Mouse (Mus musculus) ES-Bruce4 (cell line): ENCODE results near the gene Bcl9. TPM values are rescaled to one million over a fixed set of nuclear protein-coding genes. Genes with fewer than 3 reads are reported as not detected.
A peak's percentile ranks its signal among the peaks of the same experiment; 100 is the strongest.

Experiments used
- H3K27ac ChIP-seq: 2 replicates; pipeline ENCODE4 v1.5.1; 2012; ENCODE audit warnings: low read length, inconsistent platforms; ENCODE audit not compliant: insufficient read depth
- H3K27me3 ChIP-seq: 2 replicates; pipeline ENCODE4 v1.6.1; 2012; ENCODE audit warnings: mild to moderate bottlenecking, low read length, inconsistent platforms; ENCODE audit not compliant: control insufficient read depth, poor library complexity, insufficient read depth, severe bottlenecking
- H3K36me3 ChIP-seq: 2 replicates; pipeline ENCODE4 v1.6.1; 2012; ENCODE audit warnings: inconsistent platforms, mild to moderate bottlenecking, low read length, moderate library complexity; ENCODE audit not compliant: control insufficient read depth, poor library complexity, insufficient read depth, severe bottlenecking
- H3K4me1 ChIP-seq: one replicate; pipeline ENCODE4 v1.8.1; 2011; ENCODE audit warnings: low read length; ENCODE audit not compliant: control insufficient read depth, insufficient read depth
- H3K4me3 ChIP-seq: 2 replicates; pipeline ENCODE4 v1.5.1; 2011; ENCODE audit warnings: low read depth, mild to moderate bottlenecking, low read length
- H3K9ac ChIP-seq: 2 replicates; pipeline ENCODE4 v1.6.1; 2012; ENCODE audit warnings: low read depth, mild to moderate bottlenecking, inconsistent platforms; ENCODE audit not compliant: poor library complexity, severe bottlenecking
- H3K9me3 ChIP-seq: replicated peaks from 2 replicates; pipeline ENCODE4 v1.6.1; 2012; ENCODE audit warnings: mild to moderate bottlenecking, low read length, inconsistent platforms; ENCODE audit not compliant: control insufficient read depth, poor library complexity, insufficient read depth, severe bottlenecking
- CTCF ChIP-seq: IDR thresholded peaks from one replicate; pipeline ENCODE4 v1.8.1; 2011; ENCODE audit warnings: low read depth, low read length
- EP300 ChIP-seq: IDR thresholded peaks from 2 replicates; pipeline ENCODE4 v1.6.1; 2011; ENCODE audit warnings: low read depth, low read length; ENCODE audit not compliant: insufficient read depth
- POLR2A ChIP-seq: IDR thresholded peaks from one replicate; pipeline ENCODE4 v1.8.1; 2011; ENCODE audit warnings: low read length; ENCODE audit not compliant: insufficient read depth
- polyA plus RNA-seq: library from polyadenylated mRNA; stranded (reverse); fragments of >200 nt; gene quantifications from 2 replicates; pipeline ENCODE4 v1.2.4, GENCODE M21; 2011; ENCODE audit warnings: low read depth; ENCODE audit not compliant: missing spikeins, insufficient read depth, insufficient read length

Gene Bcl9
- polyA plus RNA-seq, 1 experiment: 32.1 TPM

DNA sequence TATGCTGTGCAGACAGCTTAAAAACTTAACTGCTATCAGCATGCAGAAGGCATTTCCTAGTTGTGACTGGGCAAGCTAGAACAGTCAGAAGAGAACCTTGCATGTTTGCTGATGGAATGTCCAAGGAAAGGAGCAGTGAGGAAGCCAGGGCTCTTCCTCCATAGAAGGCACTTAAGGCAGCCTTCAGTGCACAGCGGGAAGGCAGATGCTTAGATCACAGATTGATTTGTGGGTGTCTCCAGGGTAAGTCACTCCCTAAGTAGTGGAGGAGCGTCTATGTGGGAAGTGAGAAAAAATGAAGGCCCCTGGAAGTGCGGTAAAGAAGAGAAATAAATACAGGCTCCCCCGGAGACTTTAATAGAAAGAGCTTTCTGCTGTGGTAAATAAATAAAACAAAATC, 98.5 kb downstream of the Bcl9 start:
- H3K27ac ChIP-seq: no peak overlapping the region
- no peaks in the 10 kb centered on the region for H3K36me3 ChIP-seq
- no peaks in the 10 kb centered on the region for H3K27me3 ChIP-seq
- H3K4me3 ChIP-seq: no peak overlapping the region
- TF ChIP-seq POLR2A (no peak), EP300 (no peak), CTCF (no peak)
- no peaks in the 10 kb centered on the region for H3K9me3 ChIP-seq
- H3K4me1 ChIP-seq: no peaks in the 10 kb centered on the region
- H3K9ac ChIP-seq: no peak overlapping the region

DNA sequence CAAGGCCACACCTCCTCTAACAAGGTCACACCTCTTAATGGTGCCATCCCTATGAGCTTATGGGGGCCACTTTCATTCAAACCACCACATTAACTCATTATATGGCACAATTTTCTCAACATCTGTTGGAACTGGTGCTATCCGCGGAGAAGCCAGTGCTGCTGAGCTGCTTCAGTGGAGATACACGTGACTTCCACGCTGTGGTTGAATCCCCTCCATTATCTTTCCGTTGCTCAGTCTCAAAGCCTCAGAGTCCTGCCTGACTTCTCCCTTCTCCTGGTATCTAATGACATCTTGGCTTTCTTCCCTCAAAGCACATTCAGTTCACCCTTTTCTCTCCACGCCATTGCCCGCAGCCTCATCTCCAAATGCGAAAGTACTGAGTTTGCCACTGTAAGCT, 101.1 kb downstream of the Bcl9 start:
- Histone ChIP-seq H3K27ac (no peak overlapping the region), H3K4me3 (no peak overlapping the region), H3K4me1 (no peaks in the 10 kb centered on the region), H3K36me3 (no peaks in the 10 kb centered on the region), H3K9ac (no peak overlapping the region), H3K27me3 (no peaks in the 10 kb centered on the region), H3K9me3 (no peaks in the 10 kb centered on the region)
- TF ChIP-seq EP300 (no peak), POLR2A (no peak), CTCF (no peak)

DNA sequence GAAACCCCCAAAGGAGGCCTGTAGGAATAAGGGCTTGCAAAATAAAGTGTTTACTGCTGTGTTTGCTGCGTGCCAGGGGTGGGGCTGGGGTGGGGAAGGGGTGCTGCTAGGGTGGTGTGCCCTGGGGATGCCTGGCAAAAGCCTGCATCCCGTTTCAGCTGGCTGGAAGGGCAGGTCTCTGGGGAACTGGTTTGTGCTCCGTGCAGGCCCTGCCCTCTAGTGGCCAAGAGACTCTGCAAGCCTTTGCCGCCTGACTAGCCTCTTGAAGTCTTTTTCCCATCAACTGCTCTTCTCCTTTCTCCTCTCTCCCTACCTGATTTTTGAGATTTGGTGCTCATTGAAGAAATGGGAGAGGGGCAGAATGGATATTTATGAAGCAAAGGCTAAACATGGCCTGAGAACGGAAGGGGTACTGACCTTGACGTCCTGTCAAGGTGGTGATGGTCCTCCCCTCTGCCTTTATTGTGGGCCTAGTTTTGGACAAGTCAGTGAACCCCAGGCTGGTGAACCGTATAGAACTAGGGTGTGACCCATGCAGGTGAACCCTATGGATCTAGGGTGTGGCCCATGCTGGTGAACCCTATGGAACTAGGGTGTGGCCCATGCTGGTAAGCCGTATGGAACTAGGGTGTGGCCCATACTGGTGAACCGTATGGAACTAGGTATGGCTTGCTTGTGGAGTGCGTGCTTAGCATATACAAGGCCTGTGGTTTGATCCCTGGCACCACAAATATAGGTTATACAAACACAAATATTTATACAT, 112.4 kb downstream of the Bcl9 start:
- H3K27me3 ChIP-seq: no peaks in the 10 kb centered on the region
- H3K9me3 ChIP-seq: no peaks in the 10 kb centered on the region
- no peak overlapping the region for H3K4me3 ChIP-seq
- TF ChIP-seq EP300 (no peak), CTCF (peak; percentile 94)
- H3K27ac ChIP-seq: no peak overlapping the region
- H3K9ac ChIP-seq: no peak overlapping the region
- peaks cover 7% of the 10 kb centered on the region for H3K4me1 ChIP-seq
- H3K36me3 ChIP-seq: no peaks in the 10 kb centered on the region

DNA sequence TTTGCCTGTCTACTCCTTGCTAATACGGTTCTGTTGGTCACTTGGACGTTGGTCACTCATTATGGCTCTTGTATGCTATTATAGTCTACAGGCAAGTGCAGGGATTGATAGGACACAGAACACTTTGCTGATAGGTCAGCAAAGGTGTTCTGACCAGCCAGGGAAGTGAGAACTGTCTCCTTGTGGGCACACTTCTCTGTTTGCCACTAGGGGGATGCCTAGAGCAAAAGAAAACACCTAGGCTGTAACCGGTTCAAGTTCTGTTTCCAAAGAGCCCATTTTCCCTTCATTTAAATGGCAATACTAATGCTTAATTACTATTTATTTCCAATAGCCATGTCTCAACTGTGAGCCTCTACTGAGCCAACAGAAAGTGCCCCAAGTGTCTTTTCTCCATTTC, 113.9 kb downstream of the Bcl9 start:
- Histone ChIP-seq H3K9ac (no peak overlapping the region), H3K4me1 (peaks cover 7% of the 10 kb centered on the region), H3K36me3 (no peaks in the 10 kb centered on the region), H3K4me3 (no peak overlapping the region), H3K27ac (no peak overlapping the region), H3K27me3 (no peaks in the 10 kb centered on the region), H3K9me3 (no peaks in the 10 kb centered on the region)
- no peak for TF ChIP-seq EP300
- TF ChIP-seq CTCF: peak; percentile 40
- no peak for TF ChIP-seq POLR2A

DNA sequence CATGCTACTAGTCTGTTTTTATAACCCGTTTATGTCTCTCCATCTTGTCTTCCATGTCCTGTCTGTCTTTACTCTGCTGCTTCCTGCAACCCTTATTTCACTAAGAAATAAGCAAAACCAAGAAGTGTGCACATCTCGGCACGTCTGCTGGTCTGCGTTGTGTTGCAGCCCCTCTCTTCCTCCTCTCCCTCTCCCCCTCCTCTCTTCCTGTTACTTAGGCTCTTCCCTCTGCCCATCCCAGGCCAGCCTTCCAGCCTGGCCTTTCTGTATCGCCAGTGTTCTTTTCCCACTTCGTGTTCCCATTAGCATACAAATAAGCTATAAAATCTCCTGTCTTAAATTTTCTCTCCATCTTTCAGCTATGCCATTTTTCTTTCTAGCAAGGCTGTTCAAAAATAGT, 117.2 kb downstream of the Bcl9 start:
- TF ChIP-seq CTCF (no peak), EP300 (no peak), POLR2A (no peak)

DNA sequence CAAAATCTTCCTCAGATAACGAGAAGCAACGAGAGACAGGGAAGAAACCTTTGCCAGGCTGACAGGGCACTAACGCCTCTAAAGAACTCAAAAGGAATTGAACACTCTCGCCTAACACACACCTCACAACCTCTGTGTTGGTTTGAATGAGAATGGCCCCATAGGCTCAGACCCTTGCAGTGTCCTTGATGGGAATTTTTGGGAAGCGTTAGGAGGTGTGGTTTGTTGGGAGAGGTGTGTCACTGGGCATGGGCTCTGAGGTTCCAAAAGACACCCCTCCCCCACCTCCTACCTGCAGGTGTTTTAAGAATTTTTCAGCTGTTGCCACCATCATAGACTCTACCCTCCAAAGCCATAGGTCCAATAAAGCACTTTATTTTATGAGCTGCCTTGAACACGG, 118.8 kb downstream of the Bcl9 start:
- Histone ChIP-seq H3K36me3 (peaks cover 12% of the 10 kb centered on the region), H3K27me3 (no peaks in the 10 kb centered on the region), H3K4me1 (no peaks in the 10 kb centered on the region), H3K9me3 (no peaks in the 10 kb centered on the region), H3K4me3 (no peak overlapping the region), H3K27ac (no peak overlapping the region), H3K9ac (no peak overlapping the region)
- TF ChIP-seq EP300: 0 out of 2 replicates have a peak, but pooled peaks have one; percentile 12
- no peak for TF ChIP-seq POLR2A

More for the DNA sequence above, 117.2 kb downstream of the Bcl9 start:
- H3K9me3 ChIP-seq: no peaks in the 10 kb centered on the region
- no peaks in the 10 kb centered on the region for H3K27me3 ChIP-seq
- no peak overlapping the region for H3K27ac ChIP-seq
- H3K4me3 ChIP-seq: no peak overlapping the region
- H3K36me3 ChIP-seq: peaks cover 10% of the 10 kb centered on the region
- H3K9ac ChIP-seq: no peak overlapping the region
- peaks cover 2% of the 10 kb centered on the region for H3K4me1 ChIP-seq
